Mouse (Mus musculus): Measurements from ENCODE around the gene Arntl2.
"Not testable (repeated sequence)": the region's sequence is repeated elsewhere in the genome, so short reads cannot be mapped to it uniquely, and the experiment has no call there.

The Arntl2 gene

GRCm38 (mm10) chr6:146848281-146848680, 52.4 kb downstream of the Arntl2 start:
- DNase-seq (ENCODE audit: low spot score), result no peak

DNA sequence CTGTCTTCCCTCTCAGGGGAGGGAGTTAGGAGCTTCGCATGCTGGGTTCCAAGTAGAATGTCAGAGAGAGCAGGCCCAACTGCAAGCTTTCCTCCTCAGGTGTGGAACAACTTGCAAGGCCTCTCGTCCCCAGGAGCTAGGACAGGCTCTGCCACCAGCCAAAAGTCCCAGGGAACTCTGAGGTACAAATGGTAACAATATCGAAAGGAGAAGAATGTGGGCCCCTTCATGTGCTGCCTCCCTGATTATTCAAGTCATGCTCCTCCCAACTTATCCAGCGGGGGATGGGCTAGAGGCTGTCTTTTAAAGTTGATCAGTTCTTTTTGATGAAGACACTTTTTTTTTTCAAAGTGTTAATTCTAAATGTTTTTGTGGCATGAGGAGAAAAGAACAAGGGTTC, 54.2 kb downstream of the Arntl2 start, which contains the start of gene Smco2:
Gene Smco2 (plus strand): TSS at position 55 of the 400 bp plus-strand sequence.
- no peak for DNase-seq (ENCODE audit: low spot score)

DNA sequence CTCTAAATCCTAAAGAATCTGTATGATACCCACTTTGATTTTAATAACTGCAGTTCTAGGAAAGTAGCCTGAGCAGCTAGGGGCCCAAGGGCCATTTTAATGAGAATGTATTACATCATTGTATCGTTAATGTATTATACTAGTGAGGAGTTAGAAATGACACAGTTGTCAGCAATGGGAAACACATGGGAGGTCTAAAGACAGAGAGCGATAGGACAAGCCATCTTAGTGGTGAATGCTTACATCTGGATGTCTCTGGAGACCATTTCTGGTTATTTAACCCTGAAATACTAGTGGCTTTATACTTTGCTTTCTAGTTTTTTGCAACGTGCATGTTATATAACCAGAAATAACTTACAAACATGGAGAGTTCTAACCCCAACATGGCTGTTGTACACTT, 56.1 kb downstream of the Arntl2 start:
- no peak for DNase-seq (ENCODE audit: low spot score)

- no peak for DNase-seq (ENCODE audit: low spot score)
These were observed 56.9 kb downstream of the Arntl2 start for GRCm38 (mm10) chr6:146852739-146853138.

DNA sequence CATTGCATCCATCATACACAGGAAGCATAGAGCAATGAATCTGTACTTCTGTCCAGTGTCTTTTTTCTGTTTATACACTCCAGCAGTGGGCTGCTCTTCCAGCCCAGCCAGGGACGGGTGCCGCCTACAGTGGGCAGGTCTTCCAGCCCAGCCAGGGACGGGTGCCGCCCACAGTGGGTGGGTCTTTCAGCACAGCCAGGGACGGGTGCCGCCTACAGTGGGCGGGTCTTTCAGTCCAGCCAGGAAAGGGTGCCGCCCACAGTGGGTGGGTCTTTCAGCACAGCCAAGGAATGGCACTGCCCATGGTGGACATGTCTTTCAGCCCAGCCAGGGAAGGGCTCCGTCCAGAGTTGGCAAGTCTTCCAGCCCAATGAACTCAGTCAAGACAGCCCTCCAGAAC, 59.3 kb downstream of the Arntl2 start:
- no peak for DNase-seq (ENCODE audit: low spot score)

DNA sequence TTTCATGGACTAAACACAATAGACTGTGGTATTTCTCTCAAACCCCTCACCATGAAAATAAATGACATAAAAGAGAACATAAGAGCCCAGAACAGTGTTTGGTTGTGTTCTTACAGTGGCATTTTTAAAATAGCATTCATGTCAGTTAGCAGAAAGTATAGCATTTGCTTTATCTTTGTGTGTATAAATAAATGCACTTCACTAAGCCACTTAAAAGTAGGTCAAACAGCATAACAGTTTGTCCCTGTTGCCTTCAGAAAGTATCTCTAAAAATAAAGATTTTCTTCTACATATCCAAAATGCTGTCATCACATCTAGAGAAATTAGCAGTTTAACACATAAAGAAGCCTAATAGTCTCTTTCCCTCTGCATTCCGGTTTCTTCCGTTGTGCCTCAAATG, 61.5 kb downstream of the Arntl2 start:
- no peak for DNase-seq (ENCODE audit: low spot score)

DNA sequence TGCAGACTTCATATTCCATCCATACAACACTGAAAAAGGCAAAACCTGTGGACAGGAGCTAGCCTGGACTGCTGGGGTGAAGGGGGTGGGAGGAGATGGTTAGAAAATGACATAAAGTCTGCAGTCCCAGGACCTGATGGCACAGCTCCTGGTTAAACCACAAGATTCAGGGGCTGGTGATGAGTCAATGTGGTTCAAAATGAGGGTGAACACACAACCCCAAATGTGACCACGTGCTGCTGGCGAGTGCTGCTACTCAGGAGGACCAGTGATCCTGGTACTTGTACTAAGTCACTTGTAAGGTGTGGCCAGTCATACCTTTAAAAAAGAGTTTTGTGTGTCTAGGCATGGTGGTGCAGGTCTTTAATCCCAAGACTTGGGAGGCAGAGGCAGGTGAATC, 67.3 kb downstream of the Arntl2 start:
- DNase-seq (ENCODE audit: low spot score), result no peak

- DNase-seq (ENCODE audit: low spot score), result not testable (repeated sequence)
These were observed 68.5 kb downstream of the Arntl2 start for GRCm38 (mm10) chr6:146864370-146864769.

DNA sequence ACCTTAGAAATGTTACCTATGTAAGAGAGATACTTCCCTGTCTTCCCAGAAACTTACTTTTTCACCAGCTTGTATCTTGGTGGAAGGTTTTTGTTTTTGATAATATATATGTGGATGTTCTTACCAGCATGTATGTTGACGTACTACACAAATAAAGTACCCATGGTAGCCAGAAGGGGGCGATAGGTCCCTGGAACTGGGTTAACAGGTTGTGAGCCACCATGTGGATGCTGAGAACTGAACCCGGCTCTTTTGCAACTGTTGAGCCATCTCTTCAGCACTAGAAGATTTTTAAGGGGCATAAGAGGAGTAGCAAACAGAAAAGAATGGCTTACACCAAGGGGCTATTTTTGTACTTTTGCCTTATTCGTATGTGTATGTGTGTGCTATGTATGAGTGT, 69.8 kb downstream of the Arntl2 start:
- DNase-seq (ENCODE audit: low spot score), result no peak

- no peak for DNase-seq (ENCODE audit: low spot score)
These were observed 76.1 kb downstream of the Arntl2 start for GRCm38 (mm10) chr6:146871975-146872374.

DNA sequence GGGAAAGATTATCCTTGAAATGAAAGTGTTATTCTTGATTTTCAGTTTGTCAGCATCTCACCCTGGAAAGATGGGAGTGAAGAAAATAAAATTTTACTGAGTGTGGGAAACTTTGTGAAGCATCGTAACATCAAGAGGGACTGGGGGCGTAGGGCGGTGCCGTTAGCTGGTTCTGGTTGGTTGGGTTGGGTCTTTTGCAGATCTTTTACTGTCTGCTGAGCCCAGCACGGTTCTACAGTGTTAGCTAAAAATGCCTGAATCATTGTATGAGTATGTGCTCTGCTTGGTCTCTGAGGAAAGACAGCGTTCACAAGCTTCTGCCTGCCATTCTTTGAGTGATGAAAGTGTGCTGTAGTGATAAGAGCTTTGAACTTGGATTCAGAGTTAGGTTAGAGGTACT, 78.6 kb downstream of the Arntl2 start:
- DNase-seq (ENCODE audit: low spot score), result no peak

DNA sequence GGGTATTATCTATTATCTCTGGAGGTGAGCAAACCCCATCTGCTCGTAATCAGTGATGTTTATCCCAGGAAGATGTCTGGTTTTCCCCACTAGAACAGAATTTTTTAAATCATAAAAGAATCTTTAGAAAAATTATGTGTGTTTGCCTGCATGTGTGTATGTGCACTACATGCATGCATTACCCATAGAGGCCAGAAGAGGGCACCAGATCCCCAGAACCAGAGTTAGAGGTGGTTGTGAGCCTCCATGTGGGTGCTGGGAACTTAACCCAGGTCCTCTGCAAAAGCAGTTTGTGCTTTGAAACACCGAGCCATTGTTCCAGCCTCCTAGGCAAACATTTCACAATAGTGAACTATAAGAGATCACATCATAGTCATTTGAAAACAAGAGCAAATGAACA, 81.0 kb downstream of the Arntl2 start:
- DNase-seq (ENCODE audit: low spot score), result no peak

- DNase-seq (ENCODE audit: low spot score), result peak; percentile 52
These were observed 81.7 kb downstream of the Arntl2 start for GRCm38 (mm10) chr6:146877425-146878045.

- no peak for DNase-seq (ENCODE audit: low spot score)
These were observed 83.1 kb downstream of the Arntl2 start for GRCm38 (mm10) chr6:146878926-146879325.

GRCm38 (mm10) chr6:146879856-146880255, 84.0 kb downstream of the Arntl2 start:
- DNase-seq (ENCODE audit: low spot score), result no peak

DNA sequence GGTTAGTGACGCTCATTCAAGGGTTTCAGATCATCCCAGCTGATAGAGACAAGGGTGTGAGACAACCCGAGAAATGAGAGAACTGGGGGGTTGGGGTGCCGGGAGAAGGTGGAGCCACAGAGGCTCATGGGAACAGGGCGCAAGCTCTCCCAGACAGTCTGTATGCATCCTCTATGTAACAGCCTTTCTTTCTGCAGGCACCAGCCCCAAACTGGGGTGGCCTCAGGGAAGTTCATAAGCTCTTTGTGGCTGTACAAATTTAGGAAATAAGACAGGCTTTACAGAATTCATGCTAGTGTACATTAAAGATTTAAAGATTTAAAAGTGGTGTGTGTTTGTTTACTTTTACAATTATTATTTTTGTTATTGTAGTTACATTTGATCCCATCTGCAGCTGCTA, 84.4 kb downstream of the Arntl2 start:
- no peak for DNase-seq (ENCODE audit: low spot score)

GRCm38 (mm10) chr6:146881896-146882770, 86.3 kb downstream of the Arntl2 start:
- no peak for DNase-seq (ENCODE audit: low spot score)
